Mouse (Mus musculus) hindbrain, embryonic 12.5 days (tissue): ENCODE data around the gene Fam173a. TPM values are rescaled to one million over a fixed set of nuclear protein-coding genes. Genes with fewer than 3 reads are reported as not detected.

Experiments used
- ATAC-seq: fragments of 200-750 bp; cut with Nextera tagmentation; 2 replicates; pipeline ENCODE4 v1.8.0; 2017; ENCODE audit warnings: moderate TSS enrichment; ENCODE audit not compliant: low FRiP score
- H3K27ac ChIP-seq: fragments of 300-500 bp; sonication (generic); 2 replicates; pipeline ENCODE4 v1.5.1; 2016; ENCODE audit warnings: mild to moderate bottlenecking
- H3K27me3 ChIP-seq: fragments of 300-500 bp; sonication (generic); 2 replicates; pipeline ENCODE4 v1.6.1; 2016; ENCODE audit warnings: mild to moderate bottlenecking
- H3K36me3 ChIP-seq: fragments of 300-500 bp; sonication (generic); 2 replicates; pipeline ENCODE4 v1.6.1; 2016; ENCODE audit warnings: mild to moderate bottlenecking
- H3K4me1 ChIP-seq: fragments of 300-500 bp; sonication (generic); 2 replicates; pipeline ENCODE4 v1.6.1; 2016
- H3K4me2 ChIP-seq: fragments of 300-500 bp; sonication (generic); replicated peaks from 2 replicates; pipeline ENCODE4 v1.6.1; 2016; ENCODE audit warnings: mild to moderate bottlenecking
- H3K4me3 ChIP-seq: fragments of 300-500 bp; sonication (generic); 2 replicates; pipeline ENCODE4 v1.5.1; 2016; ENCODE audit warnings: mild to moderate bottlenecking
- H3K9ac ChIP-seq: fragments of 300-500 bp; sonication (generic); 2 replicates; pipeline ENCODE4 v1.6.1; 2016; ENCODE audit warnings: mild to moderate bottlenecking, moderate library complexity
- H3K9me3 ChIP-seq: fragments of 300-500 bp; sonication (generic); replicated peaks from 2 replicates; pipeline ENCODE4 v1.6.1; 2016; ENCODE audit warnings: mild to moderate bottlenecking
- WGBS: fragments of 180-500 bp; shearing (Covaris S2); methylation state at CpG from one replicate; pipeline ENCODE4 v1.1.7; 2016; 5-methylcytosine and 5-hydroxymethylcytosine counted together
- polyA plus RNA-seq: library from polyadenylated mRNA; unstranded; fragments of >200 nt; fragmentation: Nextera tagmentation; extraction: Ambion mirVana; gene quantifications from 2 replicates; pipeline ENCODE4 v1.2.1, GENCODE M21; 2016

The Fam173a gene
- polyA plus RNA-seq, 1 experiment from 2014 or later = 76.0 TPM

DNA sequence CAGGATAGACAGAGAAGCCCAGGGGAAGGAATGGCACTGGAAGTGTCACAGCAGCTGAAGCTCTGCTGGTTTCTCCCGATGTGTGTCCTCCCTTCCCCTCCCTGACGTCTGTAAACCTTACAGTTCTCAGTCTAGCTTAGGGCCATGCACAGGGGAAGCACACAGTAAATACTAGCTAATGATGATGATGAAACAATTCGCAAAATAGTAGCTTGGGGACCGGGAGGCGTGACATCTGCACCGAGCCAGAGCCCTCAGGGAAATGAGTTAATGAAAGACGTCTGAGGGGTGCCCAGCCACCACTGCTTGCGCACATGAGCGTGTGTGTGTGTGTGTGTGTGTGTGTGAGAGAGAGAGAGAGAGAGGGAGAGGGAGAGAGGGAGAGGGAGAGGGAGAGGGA is 23.4 kb downstream of the Fam173a start:
- Histone ChIP-seq H3K4me3 (no peak overlapping the region), H3K36me3 (no peaks in the 10 kb centered on the region), H3K9me3 (no peaks in the 10 kb centered on the region), H3K27ac (no peak overlapping the region), H3K4me1 (peaks cover 7% of the 10 kb centered on the region), H3K27me3 (peaks cover 26% of the 10 kb centered on the region), H3K9ac (no peak overlapping the region), H3K4me2 (no peak overlapping the region)
- 51% methylated on average over 9 of the region's 9 CpGs for WGBS
- ATAC-seq = no peak

DNA sequence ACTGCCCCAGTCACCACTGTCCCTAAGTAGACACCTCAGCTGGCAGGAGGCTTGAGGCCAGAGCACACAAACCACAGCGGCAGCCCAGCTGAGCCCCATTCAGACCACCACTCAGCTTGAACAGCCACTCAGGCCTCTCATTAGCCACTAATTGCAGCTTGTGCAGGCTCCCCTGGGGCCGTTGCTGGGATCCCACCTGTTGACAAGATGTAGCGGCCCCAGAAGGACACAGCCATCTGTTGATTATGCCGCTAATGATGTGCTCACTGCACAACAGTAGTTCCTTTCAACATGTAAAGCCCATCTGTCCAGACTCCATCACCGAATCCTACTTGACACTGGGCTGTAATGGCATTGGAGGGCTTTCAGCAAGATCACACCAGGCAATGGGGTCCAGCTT is 26.8 kb downstream of the Fam173a start:
- Histone ChIP-seq H3K27ac (no peak overlapping the region), H3K9me3 (no peaks in the 10 kb centered on the region), H3K36me3 (no peaks in the 10 kb centered on the region), H3K27me3 (peaks cover 26% of the 10 kb centered on the region), H3K4me2 (no peak overlapping the region), H3K9ac (no peak overlapping the region), H3K4me3 (no peak overlapping the region), H3K4me1 (0 out of 2 replicates have a peak, but pooled peaks cover 2% of the 10 kb centered on the region)
- peak; percentile 58 for ATAC-seq
- WGBS = 49% methylated on average over 5 of the region's 5 CpGs

DNA sequence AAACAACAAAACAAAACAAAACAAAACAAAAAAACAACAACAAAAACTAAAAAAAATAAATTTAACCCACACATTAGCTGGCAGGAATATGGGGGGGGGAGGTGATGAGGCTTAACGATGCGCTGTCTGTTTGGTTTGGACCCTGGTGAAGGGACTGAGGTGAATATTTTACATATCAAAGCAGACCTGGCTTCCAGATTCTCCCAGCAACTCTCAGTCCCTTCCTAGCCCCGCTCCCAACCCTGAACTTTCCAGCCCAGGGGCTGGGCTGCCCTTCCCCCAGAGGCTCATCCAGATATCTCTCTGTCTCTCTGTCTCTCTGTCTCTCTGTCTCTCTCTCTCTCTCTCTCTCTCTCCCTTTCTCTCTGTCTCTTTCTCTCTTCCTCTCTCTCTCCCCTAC is 30.1 kb downstream of the Fam173a start:
- WGBS = 34% methylated on average over 3 of the region's 3 CpGs
- Histone ChIP-seq H3K36me3 (no peaks in the 10 kb centered on the region), H3K9ac (no peak overlapping the region), H3K27ac (no peak overlapping the region), H3K27me3 (peaks cover 12% of the 10 kb centered on the region; the same call in 1 of the 2 replicates), H3K4me2 (no peak overlapping the region), H3K9me3 (no peaks in the 10 kb centered on the region), H3K4me1 (0 out of 2 replicates have a peak, but pooled peaks cover 2% of the 10 kb centered on the region), H3K4me3 (no peak overlapping the region)
- ATAC-seq = no peak

DNA sequence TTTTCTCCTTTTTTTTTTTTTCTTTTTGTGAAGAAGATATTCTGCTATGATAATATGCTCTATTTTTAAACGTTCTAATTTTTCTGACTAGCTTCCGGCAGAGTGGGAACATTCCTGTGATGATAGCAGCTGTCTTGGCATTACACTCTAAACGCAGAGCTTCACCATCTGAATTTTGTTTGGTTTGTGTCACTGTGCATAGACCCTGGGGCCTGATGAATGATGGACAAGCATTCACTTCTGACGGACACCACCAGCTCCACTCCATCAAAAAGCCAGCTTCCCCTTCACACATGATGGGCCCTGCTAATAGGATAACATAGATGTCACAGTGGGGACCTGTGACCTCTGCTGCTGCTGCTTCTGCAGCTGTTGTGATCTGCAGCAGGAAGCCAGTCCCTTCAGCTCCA is 31.1 kb downstream of the Fam173a start:
- no peak for ATAC-seq
- Histone ChIP-seq H3K4me1 (0 out of 2 replicates have a peak, but pooled peaks cover 2% of the 10 kb centered on the region), H3K27me3 (0 out of 2 replicates have a peak, but pooled peaks cover 7% of the 10 kb centered on the region), H3K9me3 (no peaks in the 10 kb centered on the region), H3K27ac (no peak overlapping the region), H3K9ac (peak overlapping the region; percentile 27; the same call in 1 of the 2 replicates), H3K4me3 (no peak overlapping the region), H3K4me2 (no peak overlapping the region), H3K36me3 (no peaks in the 10 kb centered on the region)
- WGBS = 39% methylated on average over 4 of the region's 4 CpGs

DNA sequence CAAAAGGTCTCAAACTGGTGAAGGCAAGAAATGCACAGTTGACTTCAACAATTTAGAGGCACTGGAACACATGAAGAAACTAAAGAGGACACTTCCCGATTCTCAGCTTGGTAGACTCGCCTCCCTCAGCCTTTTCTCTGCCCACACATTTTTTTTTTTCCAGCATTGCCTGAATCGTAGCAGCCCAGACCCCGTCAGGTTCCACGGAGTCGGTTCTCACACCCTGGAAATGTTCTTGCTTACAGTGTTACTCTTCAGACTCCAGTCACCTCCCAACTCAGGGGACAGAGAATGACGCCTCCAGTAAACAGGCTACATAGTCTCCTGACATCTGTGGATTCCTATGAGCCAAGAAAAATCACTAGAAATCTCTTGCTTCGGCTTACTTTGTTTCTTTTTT is 32.6 kb downstream of the Fam173a start:
- no peak for ATAC-seq

DNA sequence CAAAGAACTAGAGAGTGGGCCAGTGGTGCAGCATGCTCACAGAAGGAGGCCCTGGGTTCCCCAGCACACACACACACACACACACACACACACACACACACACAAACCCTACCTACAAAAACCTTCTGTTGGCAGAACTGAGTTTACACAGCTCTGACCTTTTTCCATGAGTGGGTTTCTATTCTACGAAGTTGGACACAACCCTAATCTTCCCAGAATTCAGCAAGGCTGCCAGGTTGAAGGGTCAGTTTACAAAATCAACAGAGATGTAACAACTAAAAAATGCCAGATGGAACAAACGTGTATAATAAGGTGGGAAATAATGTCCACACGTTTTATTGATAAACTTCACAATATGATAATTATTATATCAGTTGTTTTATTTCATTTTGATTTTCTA is 35.0 kb downstream of the Fam173a start:
- Histone ChIP-seq H3K9me3 (no peaks in the 10 kb centered on the region), H3K4me1 (no peaks in the 10 kb centered on the region), H3K27me3 (0 out of 2 replicates have a peak, but pooled peaks cover 9% of the 10 kb centered on the region), H3K4me3 (no peak overlapping the region), H3K9ac (no peak overlapping the region), H3K27ac (no peak overlapping the region), H3K36me3 (no peaks in the 10 kb centered on the region), H3K4me2 (no peak overlapping the region)
- WGBS = 72% methylated on average over 3 of the region's 3 CpGs
- no peak for ATAC-seq

More for the DNA sequence above, 32.6 kb downstream of the Fam173a start:
- H3K4me1 ChIP-seq = no peaks in the 10 kb centered on the region
- no peaks in the 10 kb centered on the region for H3K36me3 ChIP-seq
- H3K9me3 ChIP-seq = no peaks in the 10 kb centered on the region
- no peak overlapping the region for H3K9ac ChIP-seq
- WGBS = 80% methylated on average over 8 of the region's 8 CpGs
- 0 out of 2 replicates have a peak, but pooled peaks cover 9% of the 10 kb centered on the region for H3K27me3 ChIP-seq
- no peak overlapping the region for H3K4me2 ChIP-seq
- H3K27ac ChIP-seq = no peak overlapping the region
- no peak overlapping the region for H3K4me3 ChIP-seq

DNA sequence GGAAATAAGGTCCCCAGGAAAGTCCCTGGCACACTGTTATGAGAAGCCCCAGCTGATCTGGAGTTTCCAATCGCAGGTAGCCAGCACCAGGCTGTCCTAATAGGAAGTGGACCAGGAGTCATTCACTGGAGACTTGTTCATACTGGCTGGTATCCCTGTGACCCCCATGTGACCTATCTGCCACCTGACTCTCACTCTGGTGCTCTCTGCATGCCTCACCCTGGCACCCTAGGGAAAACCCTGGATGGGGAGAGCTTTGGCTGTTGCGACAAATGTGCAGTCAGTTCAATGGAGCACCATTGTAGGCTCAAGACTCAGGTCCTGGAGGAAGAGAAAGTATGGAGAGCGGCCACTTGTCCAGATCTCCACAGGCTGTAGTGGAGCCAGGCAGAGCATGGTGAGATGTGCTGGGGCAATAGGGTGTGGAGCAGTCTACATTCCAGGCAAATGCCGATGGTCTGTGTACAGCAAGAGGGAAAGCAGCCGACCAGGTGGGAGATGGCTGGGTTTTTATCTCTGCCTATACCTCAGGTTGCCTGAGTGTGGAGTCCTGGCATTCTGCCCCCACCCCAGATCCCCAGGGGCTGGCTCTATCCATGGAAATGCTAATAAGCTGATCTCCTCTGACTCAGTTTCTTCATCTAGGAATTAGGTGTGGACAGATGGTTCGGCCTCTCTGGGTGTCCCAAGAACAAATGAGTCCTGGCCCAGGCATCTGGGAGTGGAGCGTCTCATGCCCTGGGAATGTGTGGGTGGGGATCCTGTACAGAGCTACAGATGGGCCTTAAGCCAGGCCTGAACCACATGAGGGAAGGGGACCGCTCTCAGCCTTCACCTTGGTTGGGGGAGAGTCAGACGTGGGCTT is 36.1 kb downstream of the Fam173a start:
- Histone ChIP-seq H3K27ac (no peak overlapping the region), H3K4me1 (peaks cover 3% of the 10 kb centered on the region; the same call in 1 of the 2 replicates), H3K36me3 (no peaks in the 10 kb centered on the region), H3K4me3 (no peak overlapping the region), H3K4me2 (no peak overlapping the region), H3K9ac (no peak overlapping the region), H3K9me3 (no peaks in the 10 kb centered on the region), H3K27me3 (0 out of 2 replicates have a peak, but pooled peaks cover 9% of the 10 kb centered on the region)
- no peak for ATAC-seq
- WGBS = 84% methylated on average over 9 of the region's 9 CpGs

DNA sequence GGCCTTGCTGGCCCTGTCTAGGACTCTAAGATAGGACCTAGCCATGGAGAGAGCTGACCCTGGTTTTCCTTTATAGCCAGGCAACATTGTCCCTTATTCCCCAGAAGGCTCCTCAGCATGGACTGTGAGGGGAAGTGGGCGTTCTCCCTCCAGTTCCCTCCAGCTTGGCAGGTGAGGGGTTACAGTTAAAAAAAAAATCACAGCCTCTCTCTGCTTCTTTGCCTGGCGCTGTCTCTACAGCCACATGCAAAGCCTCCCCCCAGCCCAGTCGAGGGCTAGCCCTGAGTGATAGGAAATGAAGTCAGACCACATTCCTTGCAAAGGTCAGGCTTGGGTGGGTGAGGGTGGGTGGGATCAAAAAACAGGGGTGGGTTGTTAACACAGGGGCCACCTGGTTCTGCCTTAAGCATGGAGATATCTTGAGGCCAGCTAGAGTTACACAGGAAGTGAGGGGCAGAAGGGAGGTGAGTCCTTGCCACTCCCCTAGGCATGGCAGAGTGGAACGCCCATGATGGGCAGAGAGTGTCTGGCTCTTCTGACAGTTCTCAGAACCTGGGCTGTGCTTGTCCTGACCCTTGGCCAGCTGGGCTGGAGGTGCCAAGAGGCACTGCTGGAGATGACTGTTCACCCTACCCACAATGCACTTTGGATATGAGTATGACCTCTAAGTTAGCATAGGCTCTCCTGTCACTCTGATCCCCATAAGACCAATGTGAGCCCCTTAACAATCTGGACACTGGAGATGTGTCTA is 36.9 kb downstream of the Fam173a start:
- Histone ChIP-seq H3K36me3 (no peaks in the 10 kb centered on the region), H3K4me1 (peaks cover 6% of the 10 kb centered on the region; the same call in 1 of the 2 replicates), H3K4me3 (no peak overlapping the region), H3K9ac (no peak overlapping the region), H3K9me3 (no peaks in the 10 kb centered on the region), H3K27me3 (0 out of 2 replicates have a peak, but pooled peaks cover 9% of the 10 kb centered on the region), H3K27ac (no peak overlapping the region), H3K4me2 (no peak overlapping the region)
- 51% methylated on average over 4 of the region's 4 CpGs for WGBS
- ATAC-seq = no peak

DNA sequence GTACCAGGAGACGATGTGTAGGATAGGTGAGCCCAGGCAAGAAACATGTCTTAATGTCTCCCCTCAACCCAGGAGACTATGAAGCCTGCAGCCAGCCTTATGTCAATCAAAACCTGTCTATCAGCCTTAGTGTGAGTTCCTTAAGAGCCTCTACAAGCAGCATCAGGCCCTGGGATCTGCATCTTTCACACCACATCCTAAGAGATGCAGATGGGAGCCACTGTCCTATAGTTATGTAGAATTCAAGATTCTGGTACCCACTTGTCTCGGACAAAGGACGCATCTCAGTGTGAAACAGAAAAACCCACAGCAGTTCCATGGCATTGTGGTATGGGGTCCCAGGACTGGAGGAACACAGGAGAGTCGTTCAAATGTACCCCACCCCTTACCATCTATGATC is 37.6 kb downstream of the Fam173a start:
- Histone ChIP-seq H3K36me3 (no peaks in the 10 kb centered on the region), H3K9me3 (no peaks in the 10 kb centered on the region), H3K27ac (no peak overlapping the region), H3K27me3 (0 out of 2 replicates have a peak, but pooled peaks cover 9% of the 10 kb centered on the region), H3K4me3 (no peak overlapping the region), H3K9ac (no peak overlapping the region), H3K4me1 (peaks cover 6% of the 10 kb centered on the region; the same call in 1 of the 2 replicates), H3K4me2 (no peak overlapping the region)
- no peak for ATAC-seq
- WGBS = 84% methylated on average over 4 of the region's 4 CpGs

DNA sequence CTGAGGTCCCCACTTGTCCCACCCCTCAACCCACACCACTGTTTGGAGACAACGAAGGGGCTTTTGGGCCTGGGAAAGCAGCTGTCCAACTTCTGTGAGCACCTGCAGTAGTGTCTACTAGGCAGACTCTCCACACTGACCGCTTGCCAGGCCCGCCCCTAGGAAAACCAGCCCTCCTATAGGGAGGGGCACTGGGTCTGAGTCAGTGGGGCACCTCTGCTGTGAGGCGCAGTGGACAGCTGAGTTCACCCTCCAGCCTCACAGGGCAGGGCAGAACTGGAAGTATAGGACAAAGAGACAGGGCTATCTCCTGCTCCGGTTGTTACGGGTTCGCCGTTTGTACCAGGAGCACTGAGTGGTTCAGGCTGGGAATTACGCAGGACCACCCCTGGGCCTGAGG is 38.5 kb downstream of the Fam173a start, which contains the start of gene Msln:
Gene Msln, minus strand, starts transcription at position 138 of the 400 bp plus-strand sequence.
- Histone ChIP-seq H3K27ac (no peak within 1 kb of the TSS), H3K4me2 (no peak within 1 kb of the TSS), H3K9me3 (no peaks in the 10 kb centered on the region), H3K9ac (no peak within 1 kb of the TSS), H3K4me3 (no peak within 1 kb of the TSS), H3K36me3 (no peaks in the 10 kb centered on the region), H3K4me1 (peaks cover 6% of the 10 kb centered on the region; the same call in 1 of the 2 replicates), H3K27me3 (0 out of 2 replicates have a peak, but pooled peaks cover 8% of the 10 kb centered on the region)
- 85% methylated on average over 9 of the region's 9 CpGs for WGBS
- no peak for ATAC-seq

DNA sequence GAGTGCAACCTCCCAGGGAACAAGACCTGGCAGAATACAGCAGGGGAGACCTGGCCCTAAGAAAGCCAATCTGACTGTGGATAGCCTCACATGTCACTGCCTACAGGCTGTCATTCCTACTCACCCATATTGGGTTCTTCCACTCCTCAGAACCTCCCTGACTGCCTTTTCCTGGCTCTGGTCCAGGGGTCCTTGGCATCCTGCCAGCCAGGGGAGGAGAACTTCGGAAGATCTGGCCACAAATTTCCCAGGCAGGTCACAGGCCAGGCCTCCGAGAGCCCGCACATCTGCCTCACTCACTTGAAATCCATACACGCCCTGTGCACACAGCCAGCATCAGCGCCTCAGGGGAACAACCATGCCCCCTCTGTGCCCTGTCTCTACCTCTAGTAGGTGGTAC is 41.3 kb downstream of the Fam173a start:
- Histone ChIP-seq H3K4me1 (peaks cover 6% of the 10 kb centered on the region; the same call in 1 of the 2 replicates), H3K27me3 (0 out of 2 replicates have a peak, but pooled peaks cover 1% of the 10 kb centered on the region), H3K4me3 (no peak overlapping the region), H3K27ac (no peak overlapping the region), H3K4me2 (no peak overlapping the region), H3K9ac (0 out of 2 replicates have a peak overlapping the region, but pooled peaks have one; percentile 13), H3K9me3 (no peaks in the 10 kb centered on the region), H3K36me3 (no peaks in the 10 kb centered on the region)
- ATAC-seq = no peak
- WGBS = 73% methylated on average over 5 of the region's 5 CpGs

DNA sequence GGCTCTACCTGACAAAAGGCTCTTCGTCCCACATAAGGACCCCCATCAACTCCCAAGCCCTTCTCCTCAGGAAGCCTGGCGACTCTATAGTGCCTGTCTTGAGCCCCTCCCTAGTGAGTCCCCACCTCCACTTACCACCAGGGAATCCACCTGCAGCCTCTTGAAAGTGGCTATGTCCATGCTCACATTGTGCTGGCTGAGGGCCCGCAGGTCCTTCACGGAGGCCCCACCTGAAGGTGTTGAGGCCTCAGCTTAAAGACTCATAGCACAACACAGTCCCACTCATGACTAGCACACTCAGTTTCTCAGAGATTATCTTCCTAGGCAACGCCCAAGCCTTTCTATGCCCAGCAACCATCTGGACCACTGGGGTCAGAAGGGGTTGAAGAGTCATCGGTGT is 43.4 kb downstream of the Fam173a start:
- Histone ChIP-seq H3K36me3 (no peaks in the 10 kb centered on the region), H3K27me3 (peaks cover 3% of the 10 kb centered on the region; the same call in 1 of the 2 replicates), H3K4me2 (no peak overlapping the region), H3K9me3 (no peaks in the 10 kb centered on the region), H3K4me1 (peaks cover 6% of the 10 kb centered on the region; the same call in 1 of the 2 replicates), H3K4me3 (no peak overlapping the region), H3K9ac (no peak overlapping the region), H3K27ac (no peak overlapping the region)
- 88% methylated on average over 6 of the region's 6 CpGs for WGBS
- no peak for ATAC-seq
